Mouse (Mus musculus): Measurements from ENCODE around the gene Nckipsd.

GRCm38 (mm10) chr9:108810516-108810915 is 2.3 kb downstream of the Nckipsd start:
- no peak for TF ChIP-seq POLR2A (IDR thresholded peaks at IDR 0.05; ENCODE audit: borderline replicate concordance, insufficient read depth, low read length)
- no peak for TF ChIP-seq CTCF (IDR thresholded peaks at IDR 0.05; ENCODE audit: borderline replicate concordance, insufficient read depth, low read depth, low read length)
